Mouse (Mus musculus) kidney, adult 8-10 months (tissue): ENCODE data around the gene Gm28434.

Experiments
- DNase-seq, 2 experiments: peaks; one replicate each; pipeline ENCODE4 v3.0.0; 2022

The Gm28434 gene

GRCm38 (mm10) chr5:87969201-87969600 lies at the start of gene Gm28434, which contains the start of gene 2310003L06Rik:
Gene Gm28434, plus strand, starts transcription at chr5:87969517.
Gene 2310003L06Rik, plus strand, starts transcription at chr5:87969459.
- DNase-seq = no peak

- no peak for DNase-seq
Measured at GRCm38 (mm10) chr5:87925372-87925771, 43.9 kb upstream of the Gm28434 start, which contains the start of gene Csn3. Gene Csn3, plus strand, starts transcription at chr5:87925579.

GRCm38 (mm10) chr5:87931603-87932002 lies 37.7 kb upstream of the Gm28434 start:
- DNase-seq = no peak

GRCm38 (mm10) chr5:87940752-87941151 lies 28.6 kb upstream of the Gm28434 start:
- no peak for DNase-seq

GRCm38 (mm10) chr5:87942515-87942914 lies 26.8 kb upstream of the Gm28434 start:
- DNase-seq = no peak

GRCm38 (mm10) chr5:87951836-87952235 lies 17.5 kb upstream of the Gm28434 start:
- no peak for DNase-seq

- DNase-seq = no peak
Measured at GRCm38 (mm10) chr5:87979139-87979538, 9.8 kb downstream of the Gm28434 start, which contains the start of gene Cabs1. Gene Cabs1, plus strand, starts transcription at chr5:87979439.

GRCm38 (mm10) chr5:87982468-87983214 lies 13.3 kb downstream of the Gm28434 start:
- DNase-seq = no peak

- no peak for DNase-seq
Measured at GRCm38 (mm10) chr5:88002249-88002648, 32.9 kb downstream of the Gm28434 start, which contains the start of gene Smr3a. Gene Smr3a, plus strand, starts transcription at chr5:88002549.

GRCm38 (mm10) chr5:88005241-88005640 lies 35.9 kb downstream of the Gm28434 start:
- DNase-seq = no peak
